Mouse (Mus musculus) liver, embryonic 14.5 days (tissue): ENCODE data around the gene Ttc16. TPM values are rescaled to one million over a fixed set of nuclear protein-coding genes. Genes with fewer than 3 reads are reported as not detected.

Experiments used
- ATAC-seq: fragments of 200-750 bp; cut with Nextera tagmentation; 2 replicates; pipeline ENCODE4 v1.8.0; 2017; ENCODE audit warnings: moderate number of reproducible peaks, mild to moderate bottlenecking, moderate library complexity; ENCODE audit not compliant: insufficient read depth
- DNase-seq, 3 experiments: peaks; one replicate each; pipeline ENCODE4 v3.0.0-alpha.2; 2012 to 2013; ENCODE audit warnings: low read depth in 3 of 3, low spot score in 3 of 3
- H3K27ac ChIP-seq: fragments of 300-500 bp; sonication (generic); 2 replicates; pipeline ENCODE4 v1.5.1; 2014; ENCODE audit warnings: moderate library complexity, mild to moderate bottlenecking, control low read depth, inconsistent platforms
- H3K27me3 ChIP-seq: fragments of 300-500 bp; sonication (generic); 2 replicates; pipeline ENCODE4 v1.6.1; 2014; ENCODE audit warnings: mild to moderate bottlenecking, low read length, moderate library complexity; ENCODE audit not compliant: control insufficient read depth, insufficient read depth
- H3K36me3 ChIP-seq: fragments of 300-500 bp; sonication (generic); replicated peaks from 2 replicates; pipeline ENCODE4 v1.6.1; 2014; ENCODE audit warnings: low read depth; ENCODE audit not compliant: control insufficient read depth, insufficient read depth
- H3K4me1 ChIP-seq, 2 experiments: fragments of 200-500 bp in 1 of 2; fragments of 300-500 bp in 1 of 2; sonication (generic) in 1 of 2; replicated peaks; 2 replicates each; pipeline ENCODE4 v1.6.1; 2012 to 2014; ENCODE audit warnings: antibody characterized with exemption in 1 of 2, inconsistent platforms in 1 of 2, low read length in 1 of 2; ENCODE audit not compliant: control insufficient read depth in 2 of 2, insufficient read depth in 2 of 2
- H3K4me2 ChIP-seq: fragments of 300-500 bp; sonication (generic); 2 replicates; pipeline ENCODE4 v1.6.1; 2014; ENCODE audit warnings: low read depth, mild to moderate bottlenecking, control low read depth, moderate library complexity
- H3K4me3 ChIP-seq, 2 experiments: fragments of 200-500 bp in 1 of 2; fragments of 300-500 bp in 1 of 2; sonication (generic) in 1 of 2; 2 replicates each; pipeline ENCODE4 v1.5.1; 2012 to 2014; ENCODE audit warnings: low read depth in 2 of 2, low read length in 2 of 2, mild to moderate bottlenecking in 2 of 2, control low read depth in 1 of 2, inconsistent platforms in 1 of 2, moderate library complexity in 1 of 2; ENCODE audit not compliant: insufficient read depth in 1 of 2
- H3K9ac ChIP-seq: fragments of 300-500 bp; sonication (generic); replicated peaks from 2 replicates; pipeline ENCODE4 v1.6.1; 2014; ENCODE audit warnings: mild to moderate bottlenecking, control low read depth, moderate library complexity
- H3K9me3 ChIP-seq: fragments of 300-500 bp; sonication (generic); 2 replicates; pipeline ENCODE4 v1.6.1; 2016; ENCODE audit warnings: low read length, mixed read lengths; ENCODE audit not compliant: control insufficient read depth
- CTCF ChIP-seq: IDR thresholded peaks from 2 replicates; pipeline ENCODE4 v1.5.1; 2016; ENCODE audit warnings: antibody characterized with exemption, low read depth, control low read depth
- EP300 ChIP-seq: IDR thresholded peaks from 2 replicates; pipeline ENCODE4 v1.6.1; 2016; ENCODE audit warnings: antibody characterized with exemption, low read depth
- WGBS: fragments of 180-500 bp; shearing (Covaris S2); extraction: QIAGEN DNeasy Blood & Tissue Kit; methylation state at CpG from one replicate; pipeline ENCODE4 v1.1.7; 2014; ENCODE audit not compliant: insufficient replicate concordance; 5-methylcytosine and 5-hydroxymethylcytosine counted together
- polyA plus RNA-seq, 2 experiments: library from polyadenylated mRNA; depleted of rRNA in 1 of 2; stranded (reverse) in 1 of 2; unstranded in 1 of 2; fragments of >200 nt; fragmentation: Nextera tagmentation in 1 of 2; extraction: Ambion mirVana in 1 of 2; gene quantifications; 2 replicates each; pipeline versions ENCODE4 v1.2.1 to v1.2.3; 2012 to 2014

Gene Ttc16
- polyA plus RNA-seq, 2 experiments: 0.09 to 0.22 TPM

- Histone ChIP-seq H3K4me2 (no peak overlapping the region), H3K27me3 (no peaks in the 10 kb centered on the region), H3K9me3 (no peaks in the 10 kb centered on the region), H3K36me3 (no peaks in the 10 kb centered on the region), H3K4me3 (no peak overlapping the region), H3K9ac (no peak overlapping the region), H3K27ac (no peak overlapping the region), H3K4me1 (peaks cover 0 to 1% of the 10 kb centered on the region in 2 experiments; a peak in 1 of 4 replicates)
- no peak for ATAC-seq
- TF ChIP-seq CTCF: no peak
- TF ChIP-seq EP300: no peak
- no peak for DNase-seq
- WGBS: 75% methylated on average over 2 of the region's 2 CpGs
Observed at GRCm38 (mm10) chr2:32816497-32816896, 41.1 kb upstream of the Ttc16 start.

- H3K9me3 ChIP-seq: no peaks in the 10 kb centered on the region
- no peak for DNase-seq
- no peak overlapping the region for H3K27ac ChIP-seq
- ATAC-seq: no peak
- 72% methylated on average over 8 of the region's 8 CpGs for WGBS
- no peak for TF ChIP-seq CTCF
- no peak for TF ChIP-seq EP300
- no peaks in the 10 kb centered on the region for H3K36me3 ChIP-seq
- H3K9ac ChIP-seq: no peak overlapping the region
- H3K4me3 ChIP-seq: no peak overlapping the region
- peaks cover 0 to 2% of the 10 kb centered on the region in 2 experiments; a peak in 1 of 4 replicates for H3K4me1 ChIP-seq
- no peak overlapping the region for H3K4me2 ChIP-seq
- H3K27me3 ChIP-seq: no peaks in the 10 kb centered on the region
Observed at GRCm38 (mm10) chr2:32811959-32812358, 36.5 kb upstream of the Ttc16 start.

DNA sequence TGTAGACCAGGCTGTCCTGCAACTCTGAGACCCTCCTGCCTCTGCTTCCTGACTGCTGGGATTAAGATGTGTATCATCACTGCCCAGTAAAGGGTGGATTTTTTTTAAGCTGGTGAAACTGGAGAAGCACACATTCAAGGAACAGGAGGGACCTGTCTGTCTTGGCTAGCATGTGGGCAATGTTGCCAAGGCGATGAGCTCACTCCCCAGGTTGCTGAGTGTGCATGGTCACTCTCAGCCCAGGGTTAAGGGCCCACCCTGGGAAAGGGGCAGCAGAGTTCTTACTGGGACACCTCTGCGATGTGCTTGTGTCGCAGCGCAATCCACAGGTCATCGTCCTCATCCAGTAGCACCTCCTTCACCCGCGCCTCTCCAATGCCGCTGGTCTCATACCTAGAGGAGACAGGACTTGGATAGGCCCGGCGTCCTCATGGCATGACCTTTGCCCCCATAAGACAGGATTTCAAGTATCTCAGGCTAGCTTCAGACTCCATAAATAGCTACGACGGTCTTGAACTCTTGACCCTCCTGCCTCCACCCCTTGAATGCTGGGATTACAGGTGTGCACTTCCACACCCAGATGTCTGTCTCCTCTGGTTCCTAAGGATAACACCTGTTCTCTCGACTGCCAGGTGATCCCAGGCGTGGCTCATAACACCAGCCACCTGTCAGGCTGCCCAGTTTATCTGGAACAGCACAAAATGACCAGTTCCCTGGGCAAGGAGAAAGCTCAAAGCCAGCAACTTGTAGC, 33.6 kb upstream of the Ttc16 start:
- H3K4me3 ChIP-seq: no peak overlapping the region
- DNase-seq (no peak), ATAC-seq (no peak)
- no peaks in the 10 kb centered on the region for H3K36me3 ChIP-seq
- no peaks in the 10 kb centered on the region for H3K27me3 ChIP-seq
- TF ChIP-seq EP300: no peak
- no peak for TF ChIP-seq CTCF
- peaks cover 0 to 2% of the 10 kb centered on the region in 2 experiments; a peak in 1 of 4 replicates for H3K4me1 ChIP-seq
- H3K27ac ChIP-seq: no peak overlapping the region
- no peak overlapping the region for H3K4me2 ChIP-seq
- no peak overlapping the region for H3K9ac ChIP-seq
- no peaks in the 10 kb centered on the region for H3K9me3 ChIP-seq
- 81% methylated on average over 14 of the region's 14 CpGs for WGBS

DNA sequence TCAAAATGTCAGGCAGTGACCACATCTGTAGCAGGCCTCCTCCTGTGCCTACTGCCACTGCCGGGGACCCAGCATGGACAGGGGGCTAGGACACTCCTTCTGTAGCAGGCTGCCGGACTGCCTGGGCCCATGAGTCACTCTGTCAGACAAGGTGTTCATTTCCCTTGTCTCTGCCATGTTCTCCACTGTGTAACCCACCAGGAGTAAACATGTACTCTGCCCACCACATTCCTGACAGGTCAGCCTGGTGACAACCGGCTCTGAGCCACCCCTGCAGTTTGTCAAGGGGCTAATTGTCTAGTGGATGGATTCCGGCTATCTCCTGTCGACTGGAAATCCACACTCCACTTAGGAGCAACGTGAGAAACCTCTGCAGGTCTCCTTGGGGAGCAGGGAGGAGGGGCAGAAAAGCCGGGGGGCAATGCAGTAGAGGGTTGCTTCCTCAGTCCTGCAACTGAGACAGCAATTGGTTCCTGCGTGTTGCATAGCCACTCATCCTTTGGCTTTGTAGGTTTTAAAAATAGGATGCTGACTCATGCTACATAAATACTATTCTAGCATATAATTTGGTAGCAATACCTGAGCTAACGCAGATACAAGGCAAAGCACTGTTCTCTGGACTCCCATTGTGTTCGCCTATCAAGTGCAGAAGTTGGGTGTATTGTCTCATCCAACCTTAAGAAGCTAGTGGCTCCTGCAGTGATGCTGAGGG, 23.0 kb upstream of the Ttc16 start:
- Histone ChIP-seq H3K9ac (no peak overlapping the region), H3K4me3 (no peak overlapping the region), H3K4me1 (no peaks in the 10 kb centered on the region), H3K27me3 (no peaks in the 10 kb centered on the region), H3K4me2 (no peak overlapping the region), H3K36me3 (no peaks in the 10 kb centered on the region), H3K9me3 (no peaks in the 10 kb centered on the region), H3K27ac (no peak overlapping the region)
- WGBS: 48% methylated on average over 10 of the region's 10 CpGs
- no peak for ATAC-seq
- no peak for TF ChIP-seq EP300
- TF ChIP-seq CTCF: no peak
- DNase-seq: no peak

GRCm38 (mm10) chr2:32795748-32796418, 20.4 kb upstream of the Ttc16 start:
- no peaks in the 10 kb centered on the region for H3K9me3 ChIP-seq
- no peak overlapping the region for H3K27ac ChIP-seq
- H3K4me2 ChIP-seq: no peak overlapping the region
- 80% methylated on average over 13 of the region's 13 CpGs for WGBS
- no peak overlapping the region for H3K4me3 ChIP-seq
- no peaks in the 10 kb centered on the region for H3K4me1 ChIP-seq
- ATAC-seq: no peak
- no peak overlapping the region for H3K9ac ChIP-seq
- H3K36me3 ChIP-seq: no peaks in the 10 kb centered on the region
- DNase-seq: no peak
- TF ChIP-seq EP300 (no peak), CTCF (no peak)
- no peaks in the 10 kb centered on the region for H3K27me3 ChIP-seq
